Mouse (Mus musculus) liver, adult 2 months (tissue): ENCODE measurements around the gene Kank2.

Experiments
- CTCF ChIP-seq: fragments of 200-500 bp; IDR thresholded peaks from 2 replicates; pipeline ENCODE4 v1.5.1; 2011; ENCODE audit warnings: low read depth, low read length, control low read depth
- POLR2A ChIP-seq: fragments of 200-500 bp; IDR thresholded peaks from 2 replicates; pipeline ENCODE4 v1.6.1; 2011; ENCODE audit warnings: low read length, control low read depth; ENCODE audit not compliant: insufficient read depth; ENCODE audit errors: extremely low read depth

DNA sequence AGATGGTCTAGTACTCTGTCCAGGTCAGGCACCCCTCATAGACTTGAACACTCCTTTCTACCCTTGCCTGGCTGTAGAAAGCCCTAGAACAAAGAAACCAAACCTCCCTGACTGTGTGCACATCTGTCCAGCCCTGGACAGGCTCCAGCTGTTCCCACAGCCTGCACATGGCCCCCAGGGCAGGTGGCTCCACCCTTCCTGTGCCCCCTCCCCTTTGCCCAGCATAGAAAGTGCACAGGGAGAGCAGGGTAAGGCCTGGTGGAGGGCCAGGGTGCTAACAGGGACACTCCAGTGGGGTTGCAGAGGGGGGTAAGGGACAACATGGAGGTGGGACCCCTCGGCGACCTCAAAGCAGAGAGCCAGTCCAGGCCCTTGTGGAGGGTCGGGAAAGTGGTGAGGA is 2.3 kb downstream of the Kank2 start:
- no peak for TF ChIP-seq CTCF
- TF ChIP-seq POLR2A, result no peak
